Mouse (Mus musculus) left cerebral cortex, postnatal 10 days (tissue): Measurements from ENCODE around the gene Rpl34. TPM values are rescaled to one million over a fixed set of nuclear protein-coding genes. Genes with fewer than 3 reads are reported as not detected.

Experiments
- DNase-seq, 2 experiments: peaks; one replicate each; pipeline ENCODE4 v3.0.0; 2021 to 2022; ENCODE audit warnings: low spot score in 2 of 2, mixed read lengths in 1 of 2; ENCODE audit errors: extremely low spot score in 1 of 2
- intact Hi-C: fragments of 180-260 bp; cut with DNase I; formaldehyde crosslinking; loops from one replicate; pipeline ENCODE4 v1.15.1; 2025
- total RNA-seq, 2 experiments: library from RNA; stranded (reverse); gene quantifications; 2 replicates each; pipeline ENCODE4 v1.2.3; 2021

Rpl34 gene
- total RNA-seq, 2 experiments from 2014 or later: 368 to 394 TPM

DNA sequence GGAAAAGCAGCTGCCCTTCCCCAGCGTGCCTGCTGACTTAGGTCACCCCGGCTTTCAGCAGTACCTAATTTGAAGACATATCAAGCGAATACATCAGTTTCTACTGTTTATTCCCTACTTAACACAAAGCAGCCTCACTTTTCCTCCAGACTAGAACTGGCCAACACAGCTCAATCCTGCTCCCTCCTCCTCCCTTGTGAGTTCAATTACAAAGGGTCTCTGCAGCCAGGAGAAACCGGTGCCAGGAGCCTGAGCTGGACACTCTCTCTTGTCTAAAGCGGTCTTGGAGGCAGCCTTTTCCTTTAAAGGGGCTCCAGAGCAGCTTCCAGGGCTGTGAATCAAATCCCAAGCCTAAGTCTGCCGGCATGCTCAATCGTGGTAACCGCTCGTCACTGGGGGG, 48.0 kb downstream of the Rpl34 start:
- intact Hi-C loops: no loop called here
- DNase-seq: no peak

DNA sequence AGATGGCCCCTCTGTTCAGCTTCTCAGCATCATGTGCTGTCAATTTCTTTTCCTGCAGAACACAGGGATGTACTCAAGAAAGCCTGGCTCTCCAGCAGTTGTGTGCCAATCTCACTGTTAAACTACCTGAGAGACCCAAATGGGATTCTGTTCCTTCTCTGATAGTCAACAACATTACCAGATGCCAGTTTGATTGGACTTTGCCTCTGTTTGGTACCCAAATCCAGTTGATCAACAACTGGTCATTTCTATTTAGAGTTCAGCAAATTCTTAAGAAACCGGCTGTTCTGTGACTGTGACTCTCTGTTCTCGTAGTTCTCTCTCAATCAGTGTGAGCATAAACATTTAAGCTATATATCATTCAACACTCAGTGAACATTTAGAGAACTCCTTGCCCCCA, 49.0 kb downstream of the Rpl34 start:
- intact Hi-C loops: no loop called here
- no peak for DNase-seq

GRCm38 (mm10) chr3:130677671-130678460, 52.3 kb downstream of the Rpl34 start:
- DNase-seq: no peak
- intact Hi-C loops: no loop called here

Other genes starting within 250 kb of the Rpl34 start
- under 1 TPM in 1 of 2 experiments, not detected in 1; 0.28 TPM for gene Etnppl, start 113.0 kb downstream of the Rpl34 start, total RNA-seq
- 10 to 100 TPM; 70.3 to 75.6 TPM for gene Ostc, start 21.0 kb downstream of the Rpl34 start, total RNA-seq